Mouse (Mus musculus): ENCODE measurements around the gene Pld1. TPM values are rescaled to one million over a fixed set of nuclear protein-coding genes. Genes with fewer than 3 reads are reported as not detected.

The Pld1 gene
- polyA plus RNA-seq, 1 experiment from 2014 or later, result 4.5 TPM

- Histone ChIP-seq H3K27ac (ENCODE audit: low read depth, low read length) (no peak overlapping the region), H3K27me3 (ENCODE audit: control insufficient read depth, insufficient read depth, low read length) (no peaks in the 10 kb centered on the region), H3K4me1 (replicated peaks; ENCODE audit: control insufficient read depth, insufficient read depth, low read length) (no peaks in the 10 kb centered on the region), H3K4me2 (replicated peaks; ENCODE audit: low read depth, low read length) (no peak overlapping the region), H3K9me3 (ENCODE audit: control insufficient read depth, low read length) (no peaks in the 10 kb centered on the region), H3K4me3 (ENCODE audit: low read depth, low read length) (no peak overlapping the region), H3K9ac (ENCODE audit: low read depth, low read length) (no peak overlapping the region), H3K36me3 (ENCODE audit: control insufficient read depth, insufficient read depth, low read length) (no peaks in the 10 kb centered on the region)
- WGBS, result 88% methylated on average over 6 of the region's 6 CpGs
- DNase-seq (ENCODE audit: low spot score), result no peak
- no peak for ATAC-seq (ENCODE audit: low FRiP score)
Measured at GRCm38 (mm10) chr3:28004321-28004720, 65.8 kb downstream of the Pld1 start.

GRCm38 (mm10) chr3:28007684-28008083 lies 69.2 kb downstream of the Pld1 start:
- Histone ChIP-seq H3K27me3 (ENCODE audit: control insufficient read depth, insufficient read depth, low read length) (no peaks in the 10 kb centered on the region), H3K9me3 (ENCODE audit: control insufficient read depth, low read length) (no peaks in the 10 kb centered on the region), H3K4me1 (replicated peaks; ENCODE audit: control insufficient read depth, insufficient read depth, low read length) (no peaks in the 10 kb centered on the region), H3K4me2 (replicated peaks; ENCODE audit: low read depth, low read length) (no peak overlapping the region), H3K9ac (ENCODE audit: low read depth, low read length) (no peak overlapping the region), H3K27ac (ENCODE audit: low read depth, low read length) (no peak overlapping the region), H3K36me3 (ENCODE audit: control insufficient read depth, insufficient read depth, low read length) (no peaks in the 10 kb centered on the region), H3K4me3 (ENCODE audit: low read depth, low read length) (no peak overlapping the region)
- no peak for ATAC-seq (ENCODE audit: low FRiP score)
- WGBS, result 79% methylated on average over 11 of the region's 11 CpGs
- DNase-seq (ENCODE audit: low spot score), result no peak

- Histone ChIP-seq H3K9ac (ENCODE audit: low read depth, low read length) (no peak overlapping the region), H3K4me1 (replicated peaks; ENCODE audit: control insufficient read depth, insufficient read depth, low read length) (no peaks in the 10 kb centered on the region), H3K27ac (ENCODE audit: low read depth, low read length) (no peak overlapping the region), H3K9me3 (ENCODE audit: control insufficient read depth, low read length) (no peaks in the 10 kb centered on the region), H3K4me3 (ENCODE audit: low read depth, low read length) (no peak overlapping the region), H3K27me3 (ENCODE audit: control insufficient read depth, insufficient read depth, low read length) (no peaks in the 10 kb centered on the region), H3K36me3 (ENCODE audit: control insufficient read depth, insufficient read depth, low read length) (no peaks in the 10 kb centered on the region), H3K4me2 (replicated peaks; ENCODE audit: low read depth, low read length) (no peak overlapping the region)
- ATAC-seq (ENCODE audit: low FRiP score), result no peak
- no peak for DNase-seq (ENCODE audit: low spot score)
- WGBS, result 85% methylated on average over 4 of the region's 4 CpGs
Measured at GRCm38 (mm10) chr3:28008369-28008768, 69.9 kb downstream of the Pld1 start.

- 79% methylated on average over 7 of the region's 7 CpGs for WGBS
Measured at GRCm38 (mm10) chr3:28012177-28012576, 73.7 kb downstream of the Pld1 start.

GRCm38 (mm10) chr3:28013441-28013840 lies 74.9 kb downstream of the Pld1 start:
- ATAC-seq (ENCODE audit: low FRiP score) (no peak), DNase-seq (ENCODE audit: low spot score) (no peak)
- Histone ChIP-seq H3K27me3 (ENCODE audit: control insufficient read depth, insufficient read depth, low read length) (no peaks in the 10 kb centered on the region), H3K4me1 (replicated peaks; ENCODE audit: control insufficient read depth, insufficient read depth, low read length) (no peaks in the 10 kb centered on the region), H3K9me3 (ENCODE audit: control insufficient read depth, low read length) (no peaks in the 10 kb centered on the region), H3K27ac (ENCODE audit: low read depth, low read length) (no peak overlapping the region), H3K36me3 (ENCODE audit: control insufficient read depth, insufficient read depth, low read length) (no peaks in the 10 kb centered on the region), H3K4me2 (replicated peaks; ENCODE audit: low read depth, low read length) (no peak overlapping the region), H3K4me3 (ENCODE audit: low read depth, low read length) (no peak overlapping the region), H3K9ac (ENCODE audit: low read depth, low read length) (no peak overlapping the region)
- 73% methylated on average over 6 of the region's 6 CpGs for WGBS

More at GRCm38 (mm10) chr3:28012177-28012576, 73.7 kb downstream of the Pld1 start:
- Histone ChIP-seq H3K36me3 (ENCODE audit: control insufficient read depth, insufficient read depth, low read length) (no peaks in the 10 kb centered on the region), H3K9me3 (ENCODE audit: control insufficient read depth, low read length) (no peaks in the 10 kb centered on the region), H3K27me3 (ENCODE audit: control insufficient read depth, insufficient read depth, low read length) (no peaks in the 10 kb centered on the region), H3K4me3 (ENCODE audit: low read depth, low read length) (no peak overlapping the region), H3K27ac (ENCODE audit: low read depth, low read length) (no peak overlapping the region), H3K4me1 (replicated peaks; ENCODE audit: control insufficient read depth, insufficient read depth, low read length) (no peaks in the 10 kb centered on the region), H3K4me2 (replicated peaks; ENCODE audit: low read depth, low read length) (no peak overlapping the region), H3K9ac (ENCODE audit: low read depth, low read length) (no peak overlapping the region)
- DNase-seq (ENCODE audit: low spot score) (no peak), ATAC-seq (ENCODE audit: low FRiP score) (no peak)

- no peaks in the 10 kb centered on the region for H3K4me1 ChIP-seq (replicated peaks; ENCODE audit: control insufficient read depth, insufficient read depth, low read length)
- H3K27me3 ChIP-seq (ENCODE audit: control insufficient read depth, insufficient read depth, low read length), result no peaks in the 10 kb centered on the region
- H3K9me3 ChIP-seq (ENCODE audit: control insufficient read depth, low read length), result no peaks in the 10 kb centered on the region
- DNase-seq (ENCODE audit: low spot score) (no peak), ATAC-seq (ENCODE audit: low FRiP score) (no peak)
- no peak overlapping the region for H3K9ac ChIP-seq (ENCODE audit: low read depth, low read length)
- 94% methylated on average over 2 of the region's 2 CpGs for WGBS
- H3K27ac ChIP-seq (ENCODE audit: low read depth, low read length), result no peak overlapping the region
- H3K36me3 ChIP-seq (ENCODE audit: control insufficient read depth, insufficient read depth, low read length), result no peaks in the 10 kb centered on the region
- H3K4me2 ChIP-seq (replicated peaks; ENCODE audit: low read depth, low read length), result no peak overlapping the region
- H3K4me3 ChIP-seq (ENCODE audit: low read depth, low read length), result no peak overlapping the region
Measured at GRCm38 (mm10) chr3:28017002-28017401, 78.5 kb downstream of the Pld1 start.

GRCm38 (mm10) chr3:28019727-28020126 lies 81.2 kb downstream of the Pld1 start:
- H3K27ac ChIP-seq (ENCODE audit: low read depth, low read length), result no peak overlapping the region
- 90% methylated on average over 4 of the region's 4 CpGs for WGBS

GRCm38 (mm10) chr3:28020404-28020803 lies 81.9 kb downstream of the Pld1 start:
- no peak overlapping the region for H3K4me2 ChIP-seq (replicated peaks; ENCODE audit: low read depth, low read length)
- WGBS, result 83% methylated on average over 2 of the region's 2 CpGs
- ATAC-seq (ENCODE audit: low FRiP score), result no peak
- no peak overlapping the region for H3K27ac ChIP-seq (ENCODE audit: low read depth, low read length)
- H3K4me1 ChIP-seq (replicated peaks; ENCODE audit: control insufficient read depth, insufficient read depth, low read length), result no peaks in the 10 kb centered on the region
- H3K9ac ChIP-seq (ENCODE audit: low read depth, low read length), result no peak overlapping the region
- no peak for DNase-seq (ENCODE audit: low spot score)
- no peak overlapping the region for H3K4me3 ChIP-seq (ENCODE audit: low read depth, low read length)
- H3K27me3 ChIP-seq (ENCODE audit: control insufficient read depth, insufficient read depth, low read length), result no peaks in the 10 kb centered on the region
- no peaks in the 10 kb centered on the region for H3K9me3 ChIP-seq (ENCODE audit: control insufficient read depth, low read length)
- H3K36me3 ChIP-seq (ENCODE audit: control insufficient read depth, insufficient read depth, low read length), result no peaks in the 10 kb centered on the region

More at GRCm38 (mm10) chr3:28019727-28020126, 81.2 kb downstream of the Pld1 start:
- no peak overlapping the region for H3K9ac ChIP-seq (ENCODE audit: low read depth, low read length)
- H3K36me3 ChIP-seq (ENCODE audit: control insufficient read depth, insufficient read depth, low read length), result no peaks in the 10 kb centered on the region
- no peaks in the 10 kb centered on the region for H3K27me3 ChIP-seq (ENCODE audit: control insufficient read depth, insufficient read depth, low read length)
- H3K4me2 ChIP-seq (replicated peaks; ENCODE audit: low read depth, low read length), result no peak overlapping the region
- no peak overlapping the region for H3K4me3 ChIP-seq (ENCODE audit: low read depth, low read length)
- no peaks in the 10 kb centered on the region for H3K9me3 ChIP-seq (ENCODE audit: control insufficient read depth, low read length)
- ATAC-seq (ENCODE audit: low FRiP score) (no peak), DNase-seq (ENCODE audit: low spot score) (no peak)
- H3K4me1 ChIP-seq (replicated peaks; ENCODE audit: control insufficient read depth, insufficient read depth, low read length), result no peaks in the 10 kb centered on the region

GRCm38 (mm10) chr3:28022191-28022590 lies 83.7 kb downstream of the Pld1 start:
- Histone ChIP-seq H3K36me3 (ENCODE audit: control insufficient read depth, insufficient read depth, low read length) (no peaks in the 10 kb centered on the region), H3K9ac (ENCODE audit: low read depth, low read length) (no peak overlapping the region), H3K9me3 (ENCODE audit: control insufficient read depth, low read length) (no peaks in the 10 kb centered on the region), H3K27me3 (ENCODE audit: control insufficient read depth, insufficient read depth, low read length) (no peaks in the 10 kb centered on the region), H3K4me2 (replicated peaks; ENCODE audit: low read depth, low read length) (no peak overlapping the region), H3K4me3 (ENCODE audit: low read depth, low read length) (no peak overlapping the region), H3K27ac (ENCODE audit: low read depth, low read length) (no peak overlapping the region), H3K4me1 (replicated peaks; ENCODE audit: control insufficient read depth, insufficient read depth, low read length) (no peaks in the 10 kb centered on the region)
- DNase-seq (ENCODE audit: low spot score), result no peak
- no peak for ATAC-seq (ENCODE audit: low FRiP score)
- 79% methylated on average over 5 of the region's 5 CpGs for WGBS
